Mouse (Mus musculus) CH12.LX (cell line): ENCODE data around the gene P2rx7. TPM values are rescaled to one million over a fixed set of nuclear protein-coding genes. Genes with fewer than 3 reads are reported as not detected.
A peak's percentile ranks its signal among the peaks of the same experiment; 100 is the strongest.

Source experiments
- DNase-seq: peaks from one replicate; pipeline ENCODE4 v3.0.0-alpha.2; 2013; ENCODE audit errors: extremely low read depth
- H3K27ac ChIP-seq: 2 replicates; pipeline ENCODE4 v1.5.1; 2012; ENCODE audit warnings: low read depth, mild to moderate bottlenecking, control low read depth, moderate library complexity; ENCODE audit not compliant: insufficient read depth
- H3K27me3 ChIP-seq: replicated peaks from 2 replicates; pipeline ENCODE3; 2012; ENCODE audit warnings: inconsistent platforms
- H3K36me3 ChIP-seq, 2 experiments: replicated peaks in 1 of 2; 2 replicates each; pipeline versions ENCODE3 to v1.6.1; 2012; ENCODE audit warnings: inconsistent platforms in 1 of 2, low read length in 1 of 2, mild to moderate bottlenecking in 1 of 2, mixed read lengths in 1 of 2, moderate library complexity in 1 of 2; ENCODE audit not compliant: control insufficient read depth in 1 of 2, insufficient read depth in 1 of 2
- H3K4me1 ChIP-seq, 2 experiments: 2 replicates each; pipeline ENCODE4 v1.6.1; 2012; ENCODE audit warnings: inconsistent platforms in 1 of 2, moderate library complexity in 1 of 2; ENCODE audit not compliant: insufficient read depth in 2 of 2, control insufficient read depth in 1 of 2
- H3K4me2 ChIP-seq: 2 replicates; pipeline ENCODE4 v1.6.1; 2012; ENCODE audit warnings: low read depth, mild to moderate bottlenecking, control low read depth; ENCODE audit not compliant: poor library complexity, insufficient read depth, severe bottlenecking
- H3K4me3 ChIP-seq, 3 experiments: fragments of 150-350 bp in 1 of 3; sonication (generic) in 1 of 3; replicated peaks in 1 of 3; 2 replicates each; pipeline versions ENCODE3 to v1.5.1; 2011 to 2012; ENCODE audit warnings: low read depth in 2 of 3, low read length in 2 of 3, mild to moderate bottlenecking in 2 of 3, moderate library complexity in 2 of 3, control low read depth in 1 of 3, improper control_type of control experiment in 1 of 3, inconsistent platforms in 1 of 3, mixed read lengths in 1 of 3; ENCODE audit not compliant: poor library complexity in 1 of 3
- H3K79me2 ChIP-seq: replicated peaks from 2 replicates; pipeline ENCODE4 v1.6.1; 2012; ENCODE audit warnings: mild to moderate bottlenecking, moderate library complexity; ENCODE audit not compliant: control insufficient read depth, poor library complexity, insufficient read depth, severe bottlenecking; ENCODE audit errors: extremely low read depth
- H3K9ac ChIP-seq: 2 replicates; pipeline ENCODE4 v1.6.1; 2012; ENCODE audit warnings: low read depth, mild to moderate bottlenecking, control low read depth, moderate library complexity; ENCODE audit not compliant: insufficient read depth
- H3K9me3 ChIP-seq: replicated peaks from 2 replicates; pipeline ENCODE3; 2012; ENCODE audit warnings: low read length, inconsistent platforms, mixed read lengths
- CTCF ChIP-seq, 2 experiments: IDR thresholded peaks in 1 of 2; conservative IDR thresholded peaks in 1 of 2; 2 replicates each; pipeline ENCODE4 v1.5.1; 2011 to 2012; ENCODE audit warnings: low read depth in 2 of 2, low read length in 2 of 2, improper control_type of control experiment in 1 of 2, inconsistent platforms in 1 of 2, mild to moderate bottlenecking in 1 of 2, moderate library complexity in 1 of 2
- ELF1 ChIP-seq: IDR thresholded peaks from 2 replicates; pipeline ENCODE4 v1.6.1; 2014; ENCODE audit warnings: low read depth, mild to moderate bottlenecking, inconsistent platforms, low read length, improper control_type of control experiment
- MEF2A ChIP-seq: IDR thresholded peaks from 2 replicates; pipeline ENCODE4 v1.6.1; 2014; ENCODE audit warnings: low read depth, mild to moderate bottlenecking, inconsistent platforms, low read length, improper control_type of control experiment, borderline replicate concordance
- NRF1 ChIP-seq: IDR thresholded peaks from 2 replicates; pipeline ENCODE4 v1.6.1; 2014; ENCODE audit warnings: low read depth, mild to moderate bottlenecking, inconsistent platforms, low read length, improper control_type of control experiment, moderate library complexity
- PAX5 ChIP-seq: IDR thresholded peaks from 2 replicates; pipeline ENCODE4 v1.6.1; 2012; ENCODE audit warnings: low read length, inconsistent platforms, mixed read lengths
- RAD21 ChIP-seq: IDR thresholded peaks from 2 replicates; pipeline ENCODE4 v1.6.1; 2011; ENCODE audit warnings: low read depth, mild to moderate bottlenecking, low read length, improper control_type of control experiment, moderate library complexity
- SMC3 ChIP-seq: IDR thresholded peaks from 2 replicates; pipeline ENCODE4 v1.6.1; 2011; ENCODE audit warnings: low read depth, low read length, improper control_type of control experiment
- TCF12 ChIP-seq: IDR thresholded peaks from 2 replicates; pipeline ENCODE4 v1.6.1; 2014; ENCODE audit warnings: low read depth, mild to moderate bottlenecking, inconsistent platforms, low read length, improper control_type of control experiment
- ZNF384 ChIP-seq: IDR thresholded peaks from 2 replicates; pipeline ENCODE4 v1.6.1; 2012; ENCODE audit warnings: low read depth, low read length, improper control_type of control experiment, inconsistent platforms
- dilution Hi-C: fragments of 300-500 bp; cut with MboI; formaldehyde crosslinking; loops from 2 replicates; pipeline ENCODE4 v1.14.3; 2020; ENCODE audit warnings: low sequenced_read_pairs; ENCODE audit not compliant: extremely low pct_unique_long_range_greater_than_20kb, extremely low pct_ligation_motif_present
- in situ Hi-C: fragments of 300-500 bp; cut with MboI; formaldehyde crosslinking; loops from 3 replicates; pipeline ENCODE4 v1.14.3; 2019; ENCODE audit warnings: low sequenced_read_pairs, low pct_ligation_motif_present, low pct_unique_long_range_greater_than_20kb, mixed read lengths
- polyA plus RNA-seq: library from polyadenylated mRNA; unstranded; fragments of >175 nt; gene quantifications from 2 replicates; pipeline ENCODE4 v1.2.1, GENCODE M21; 2012; ENCODE audit warnings: low read depth; ENCODE audit not compliant: insufficient read length
- total RNA-seq, 2 experiments: library from RNA; depleted of rRNA; stranded (reverse); fragments of 300-350 nt in 1 of 2; fragments of >200 nt in 1 of 2; gene quantifications; 2 replicates each; pipeline ENCODE4 v1.2.3; 2012 to 2014

Gene P2rx7
- total and polyA plus RNA-seq, 3 experiments, result 0.59 to 1.5 (median 1.5) TPM

- no peak overlapping the region for H3K9ac ChIP-seq
- H3K4me1 ChIP-seq, result peaks cover 3 to 31% of the 10 kb centered on the region in 2 experiments
- TF ChIP-seq PAX5, result no peak
- TF ChIP-seq, all 38 proteins: peak for 0
- in situ Hi-C loops, result loop anchor here (10.0 kb wide), 1 partner anchor 74 kb away; the partner anchor contains the start of gene P2rx7
- Histone ChIP-seq H3K79me2 (no peaks in the 10 kb centered on the region), H3K4me2 (no peak overlapping the region), H3K27me3 (no peaks in the 10 kb centered on the region), H3K9me3 (peaks cover 6% of the 10 kb centered on the region), H3K4me3 (no peak overlapping the region), H3K27ac (no peak overlapping the region), H3K36me3 (peaks cover 2 to 59% of the 10 kb centered on the region in 2 experiments)
- DNase-seq, result no peak
- dilution Hi-C loops, result no loop called here
Measured at GRCm38 (mm10) chr5:122719168-122719567, 75.5 kb downstream of the P2rx7 start.

GRCm38 (mm10) chr5:122725453-122725852 lies 81.7 kb downstream of the P2rx7 start:
- in situ Hi-C loops (no loop called here), dilution Hi-C loops (no loop called here)
- no peaks in the 10 kb centered on the region for H3K27me3 ChIP-seq
- H3K9ac ChIP-seq, result no peak overlapping the region
- no peak for TF ChIP-seq SMC3
- peak; percentile 25; the same call in 1 of the 2 replicates for TF ChIP-seq ZNF384
- H3K36me3 ChIP-seq, result peaks cover 0 to 60% of the 10 kb centered on the region in 2 experiments
- DNase-seq, result no peak
- peaks cover 0 to 3% of the 10 kb centered on the region in 2 experiments; a peak in 1 of 4 replicates for H3K4me1 ChIP-seq
- H3K27ac ChIP-seq, result no peak overlapping the region
- no peak overlapping the region for H3K4me2 ChIP-seq
- no peaks in the 10 kb centered on the region for H3K9me3 ChIP-seq
- H3K4me3 ChIP-seq, result no peak overlapping the region
- no peaks in the 10 kb centered on the region for H3K79me2 ChIP-seq

GRCm38 (mm10) chr5:122726068-122726467 lies 82.4 kb downstream of the P2rx7 start:
- dilution Hi-C loops, result no loop called here
- in situ Hi-C loops, result no loop called here
- H3K4me1 ChIP-seq, result peaks cover 0 to 3% of the 10 kb centered on the region in 2 experiments; a peak in 1 of 4 replicates
- H3K9ac ChIP-seq, result no peak overlapping the region
- no peak overlapping the region for H3K4me2 ChIP-seq
- TF ChIP-seq NRF1, result no peak
- 0 out of 2 replicates have a peak, but pooled peaks have one; percentile 19 for TF ChIP-seq MEF2A
- TF ChIP-seq TCF12, result 0 out of 2 replicates have a peak, but pooled peaks have one; percentile 11
- TF ChIP-seq CTCF (conservative IDR thresholded peaks at IDR 0.05 in 1 of 2, IDR thresholded peaks at IDR 0.05 in 1 of 2; ENCODE audit: low read depth in 2 of 2, low read length in 2 of 2), result peak; percentile 87 to 93
- peak; percentile 88 for TF ChIP-seq RAD21
- TF ChIP-seq ELF1, result no peak
- peak; percentile 78 for TF ChIP-seq SMC3
- peaks cover 0 to 59% of the 10 kb centered on the region in 2 experiments for H3K36me3 ChIP-seq
- no peak overlapping the region for H3K4me3 ChIP-seq
- no peaks in the 10 kb centered on the region for H3K9me3 ChIP-seq
- no peaks in the 10 kb centered on the region for H3K27me3 ChIP-seq
- H3K27ac ChIP-seq, result no peak overlapping the region
- H3K79me2 ChIP-seq, result no peaks in the 10 kb centered on the region
- DNase-seq, result peak; percentile 75
